Mouse (Mus musculus) midbrain, postnatal 0 days (tissue): Measurements from ENCODE around the gene Slc44a3. TPM values are rescaled to one million over a fixed set of nuclear protein-coding genes. Genes with fewer than 3 reads are reported as not detected.

Source experiments
- ATAC-seq: fragments of 200-750 bp; cut with Nextera tagmentation; 2 replicates; pipeline ENCODE4 v1.8.0; 2017; ENCODE audit warnings: moderate number of reproducible peaks, mild to moderate bottlenecking, moderate TSS enrichment, moderate library complexity; ENCODE audit not compliant: low FRiP score
- DNase-seq: peaks from one replicate; pipeline ENCODE4 v3.0.0-alpha.2; 2015; ENCODE audit warnings: low spot score
- H3K27ac ChIP-seq: fragments of 300-500 bp; sonication (generic); 2 replicates; pipeline ENCODE4 v1.5.1; 2014; ENCODE audit warnings: low read depth, mild to moderate bottlenecking, low read length, mixed read lengths
- H3K27me3 ChIP-seq: fragments of 300-500 bp; sonication (generic); 2 replicates; pipeline ENCODE4 v1.6.1; 2014; ENCODE audit warnings: low read length, control low read depth, mixed read lengths; ENCODE audit not compliant: insufficient read depth
- H3K36me3 ChIP-seq: fragments of 300-500 bp; sonication (generic); 2 replicates; pipeline ENCODE4 v1.6.1; 2014; ENCODE audit warnings: low read length, control low read depth, mixed read lengths; ENCODE audit not compliant: insufficient read depth
- H3K4me1 ChIP-seq: fragments of 300-500 bp; sonication (generic); 2 replicates; pipeline ENCODE4 v1.6.1; 2014; ENCODE audit warnings: mild to moderate bottlenecking, control low read depth, antibody characterized with exemption, low read length, mixed read lengths; ENCODE audit not compliant: insufficient read depth
- H3K4me2 ChIP-seq: fragments of 300-500 bp; sonication (generic); 2 replicates; pipeline ENCODE4 v1.6.1; 2014; ENCODE audit warnings: low read depth, mild to moderate bottlenecking, low read length, mixed read lengths; ENCODE audit not compliant: poor library complexity, severe bottlenecking
- H3K4me3 ChIP-seq: fragments of 300-500 bp; sonication (generic); 2 replicates; pipeline ENCODE4 v1.5.1; 2014; ENCODE audit warnings: low read depth, mild to moderate bottlenecking, low read length, moderate library complexity
- H3K9ac ChIP-seq: fragments of 300-500 bp; sonication (generic); replicated peaks from 2 replicates; pipeline ENCODE4 v1.6.1; 2014; ENCODE audit warnings: mild to moderate bottlenecking, low read length, moderate library complexity, mixed read lengths; ENCODE audit not compliant: poor library complexity, severe bottlenecking
- H3K9me3 ChIP-seq: fragments of 300-500 bp; sonication (generic); 2 replicates; pipeline ENCODE4 v1.6.1; 2016; ENCODE audit warnings: low read length, control low read depth
- CTCF ChIP-seq: IDR thresholded peaks from 2 replicates; pipeline ENCODE4 v1.5.1; 2016; ENCODE audit warnings: antibody characterized with exemption, mild to moderate bottlenecking
- WGBS: fragments of 180-500 bp; shearing (Covaris S2); extraction: QIAGEN DNeasy Blood & Tissue Kit; methylation state at CpG from one replicate; pipeline ENCODE4 v1.1.7; 2014; 5-methylcytosine and 5-hydroxymethylcytosine counted together
- polyA plus RNA-seq: library from polyadenylated mRNA; unstranded; fragments of >200 nt; fragmentation: Nextera tagmentation; extraction: Ambion mirVana; gene quantifications from 2 replicates; pipeline ENCODE4 v1.2.1, GENCODE M21; 2015
- total RNA-seq: library from RNA; depleted of rRNA; stranded (reverse); fragments of >200 nt; gene quantifications from 2 replicates; pipeline ENCODE4 v1.2.3, GENCODE M21; 2014

The Slc44a3 gene
- total and polyA plus RNA-seq, 2 experiments from 2014 or later: 0.22 to 0.47 TPM

GRCm38 (mm10) chr3:121437070-121437469, 95.1 kb downstream of the Slc44a3 start:
- H3K36me3 ChIP-seq: 0 out of 2 replicates have a peak, but pooled peaks cover 4% of the 10 kb centered on the region
- no peak overlapping the region for H3K9ac ChIP-seq
- no peak overlapping the region for H3K4me2 ChIP-seq
- peaks cover 7% of the 10 kb centered on the region; the same call in 1 of the 2 replicates for H3K4me1 ChIP-seq
- ATAC-seq: no peak
- no peak overlapping the region for H3K27ac ChIP-seq
- H3K9me3 ChIP-seq: no peaks in the 10 kb centered on the region
- no peak overlapping the region for H3K4me3 ChIP-seq
- no peaks in the 10 kb centered on the region for H3K27me3 ChIP-seq
- TF ChIP-seq CTCF: no peak
- no peak for DNase-seq
- WGBS: 77% methylated on average over 7 of the region's 7 CpGs

- 69% methylated on average over 5 of the region's 5 CpGs for WGBS
- TF ChIP-seq CTCF: no peak
- no peak overlapping the region for H3K9ac ChIP-seq
- no peak overlapping the region for H3K4me2 ChIP-seq
- no peaks in the 10 kb centered on the region for H3K36me3 ChIP-seq
- H3K4me1 ChIP-seq: peaks cover 8% of the 10 kb centered on the region; the same call in 1 of the 2 replicates
- no peaks in the 10 kb centered on the region for H3K9me3 ChIP-seq
- no peaks in the 10 kb centered on the region for H3K27me3 ChIP-seq
- no peak for ATAC-seq
- peak; percentile 23 for DNase-seq
- H3K27ac ChIP-seq: peak overlapping the region; percentile 32; the same call in 1 of the 2 replicates
- no peak overlapping the region for H3K4me3 ChIP-seq
Observed at GRCm38 (mm10) chr3:121435296-121435695, 96.9 kb downstream of the Slc44a3 start.

GRCm38 (mm10) chr3:121433968-121434533, 98.2 kb downstream of the Slc44a3 start:
- DNase-seq: no peak

GRCm38 (mm10) chr3:121433359-121433758, 98.8 kb downstream of the Slc44a3 start:
- no peak for ATAC-seq
- WGBS: 74% methylated on average over 6 of the region's 6 CpGs
- no peaks in the 10 kb centered on the region for H3K27me3 ChIP-seq

More at GRCm38 (mm10) chr3:121433968-121434533, 98.2 kb downstream of the Slc44a3 start:
- Histone ChIP-seq H3K27me3 (no peaks in the 10 kb centered on the region), H3K36me3 (no peaks in the 10 kb centered on the region), H3K27ac (no peak overlapping the region), H3K9ac (0 out of 2 replicates have a peak overlapping the region, but pooled peaks have one; percentile 19), H3K4me3 (no peak overlapping the region), H3K9me3 (no peaks in the 10 kb centered on the region), H3K4me2 (no peak overlapping the region), H3K4me1 (peaks cover 14% of the 10 kb centered on the region)
- WGBS: 42% methylated on average over 8 of the region's 8 CpGs
- no peak for ATAC-seq
- no peak for TF ChIP-seq CTCF

GRCm38 (mm10) chr3:121430289-121430936, 101.8 kb downstream of the Slc44a3 start:
- ATAC-seq (no peak), DNase-seq (no peak)
- H3K9me3 ChIP-seq: no peaks in the 10 kb centered on the region
- no peak for TF ChIP-seq CTCF
- H3K27ac ChIP-seq: no peak overlapping the region; the same call in 1 of the 2 replicates
- H3K4me2 ChIP-seq: peak overlapping the region; percentile 22; the same call in 1 of the 2 replicates
- H3K4me3 ChIP-seq: 0 out of 2 replicates have a peak overlapping the region, but pooled peaks have one; percentile 3
- whole genome bisulfite sequencing: 25% methylated on average over 7 of the region's 7 CpGs
- no peaks in the 10 kb centered on the region for H3K36me3 ChIP-seq
- no peak overlapping the region for H3K9ac ChIP-seq
- no peaks in the 10 kb centered on the region for H3K27me3 ChIP-seq
- peaks cover 16% of the 10 kb centered on the region for H3K4me1 ChIP-seq

More at GRCm38 (mm10) chr3:121433359-121433758, 98.8 kb downstream of the Slc44a3 start:
- Histone ChIP-seq H3K9me3 (no peaks in the 10 kb centered on the region), H3K4me2 (no peak overlapping the region), H3K4me1 (peaks cover 16% of the 10 kb centered on the region), H3K9ac (no peak overlapping the region), H3K27ac (no peak overlapping the region), H3K36me3 (no peaks in the 10 kb centered on the region), H3K4me3 (no peak overlapping the region)
- no peak for DNase-seq
- TF ChIP-seq CTCF: no peak

- peaks cover 16% of the 10 kb centered on the region for H3K4me1 ChIP-seq
- no peaks in the 10 kb centered on the region for H3K36me3 ChIP-seq
- H3K9me3 ChIP-seq: no peaks in the 10 kb centered on the region
- no peak for DNase-seq
- no peak for ATAC-seq
- WGBS: 13% methylated on average over 3 of the region's 3 CpGs
- H3K27me3 ChIP-seq: no peaks in the 10 kb centered on the region
- H3K4me3 ChIP-seq: peak overlapping the region; percentile 80; the same call in 1 of the 2 replicates
- H3K27ac ChIP-seq: no peak overlapping the region
- H3K9ac ChIP-seq: peak overlapping the region; percentile 19; the same call in 1 of the 2 replicates
- TF ChIP-seq CTCF: no peak
- H3K4me2 ChIP-seq: peak overlapping the region; percentile 94
Observed at GRCm38 (mm10) chr3:121429469-121429868, 102.7 kb downstream of the Slc44a3 start.
